Mouse (Mus musculus) cerebellum, adult 2 months (tissue): ENCODE data around the gene Dclk2.

ENCODE experiments used
- CTCF ChIP-seq: fragments of 200-500 bp; IDR thresholded peaks from 2 replicates; pipeline ENCODE4 v1.5.1; 2011; ENCODE audit warnings: low read depth, mild to moderate bottlenecking, control low read depth, low read length, moderate library complexity, borderline replicate concordance; ENCODE audit not compliant: insufficient read depth
- POLR2A ChIP-seq: fragments of 200-500 bp; IDR thresholded peaks from 2 replicates; pipeline ENCODE4 v1.6.1; 2011; ENCODE audit warnings: low read length, control low read depth, borderline replicate concordance; ENCODE audit not compliant: insufficient read depth

- TF ChIP-seq POLR2A (no peak), CTCF (peak; percentile 65)
These were observed 123.9 kb downstream of the Dclk2 start for GRCm38 (mm10) chr3:86796716-86797115.
